14 mouse cellular contexts compared by ENCODE assay signal in genomic region chr2:4545261-4545660, GRCm38 (mm10).
"Had no signal": no experiment of that assay in that cellular context is flagged by ENCODE, and none has a peak within 500 bp of the region (broad histone marks: within the 10 kb centered on the region; RNA-seq: fewer than 3 reads in every experiment).

No protein-coding gene starts in this region.

- DNase-seq: kidney, adult 2 months; kidney, postnatal 14 days; left cerebral cortex, postnatal 4 days; lung, embryonic 14.5 days; lung, postnatal 10 days; right cerebral cortex, postnatal 4 days; spleen, adult 18-20 months; thymus, adult 2 months; thymus, postnatal 4 days had no signal

- H3K4me3 ChIP-seq: kidney, embryonic 15.5 days; limb, embryonic 13.5 days; liver, embryonic 15.5 days; neural tube, embryonic 12.5 days had no signal

- H3K27me3 ChIP-seq: kidney, embryonic 15.5 days; limb, embryonic 13.5 days; neural tube, embryonic 12.5 days had no signal

- H3K36me3 ChIP-seq: liver, embryonic 15.5 days had no signal

- H3K27ac ChIP-seq: limb, embryonic 13.5 days; liver, embryonic 15.5 days; macrophage; neural tube, embryonic 12.5 days had no signal

- H3K9me3 ChIP-seq: kidney, embryonic 15.5 days; limb, embryonic 13.5 days; liver, embryonic 15.5 days; neural tube, embryonic 12.5 days had no signal

- H3K9ac ChIP-seq: kidney, embryonic 15.5 days; limb, embryonic 13.5 days; liver, embryonic 15.5 days; lung, embryonic 14.5 days; neural tube, embryonic 12.5 days had no signal

- H3K4me2 ChIP-seq: kidney, embryonic 15.5 days; limb, embryonic 13.5 days; liver, embryonic 15.5 days; lung, embryonic 14.5 days; neural tube, embryonic 12.5 days had no signal
